Mouse (Mus musculus): Measurements from ENCODE around the gene Socs2. TPM values are rescaled to one million over a fixed set of nuclear protein-coding genes. Genes with fewer than 3 reads are reported as not detected.

Socs2 gene
- polyA plus RNA-seq, 1 experiment from 2014 or later = 40.4 TPM

- Histone ChIP-seq H3K9me3 (peaks cover 7% of the 10 kb centered on the region; the same call in 1 of the 2 replicates), H3K4me3 (no peak overlapping the region), H3K27ac (no peak overlapping the region), H3K4me1 (replicated peaks) (no peaks in the 10 kb centered on the region), H3K36me3 (no peaks in the 10 kb centered on the region), H3K27me3 (ENCODE audit: insufficient read depth, poor library complexity, severe bottlenecking) (no peaks in the 10 kb centered on the region)
- no peak for DNase-seq (ENCODE audit: low spot score)
- 96% methylated on average over 3 of the region's 3 CpGs for WGBS
Measured at GRCm38 (mm10) chr10:95347776-95348175, 69.2 kb downstream of the Socs2 start.

GRCm38 (mm10) chr10:95342833-95343590, 74.0 kb downstream of the Socs2 start:
- WGBS = 88% methylated on average over 10 of the region's 10 CpGs
- Histone ChIP-seq H3K4me3 (no peak overlapping the region), H3K27ac (no peak overlapping the region), H3K27me3 (ENCODE audit: insufficient read depth, poor library complexity, severe bottlenecking) (no peaks in the 10 kb centered on the region), H3K4me1 (replicated peaks) (no peaks in the 10 kb centered on the region), H3K9me3 (peaks cover 3% of the 10 kb centered on the region; the same call in 1 of the 2 replicates), H3K36me3 (no peaks in the 10 kb centered on the region)
- no peak for DNase-seq (ENCODE audit: low spot score)

- Histone ChIP-seq H3K36me3 (no peaks in the 10 kb centered on the region), H3K4me3 (no peak overlapping the region), H3K27me3 (ENCODE audit: insufficient read depth, poor library complexity, severe bottlenecking) (no peaks in the 10 kb centered on the region), H3K9me3 (peaks cover 3% of the 10 kb centered on the region; the same call in 1 of the 2 replicates), H3K4me1 (replicated peaks) (peaks cover 10% of the 10 kb centered on the region), H3K27ac (no peak overlapping the region)
- no peak for DNase-seq (ENCODE audit: low spot score)
- 86% methylated on average over 4 of the region's 4 CpGs for WGBS
Measured at GRCm38 (mm10) chr10:95340676-95341075, 76.3 kb downstream of the Socs2 start.

GRCm38 (mm10) chr10:95337589-95337988, 79.4 kb downstream of the Socs2 start:
- no peak overlapping the region for H3K4me3 ChIP-seq
- no peaks in the 10 kb centered on the region; the same call in 1 of the 2 replicates for H3K27me3 ChIP-seq (ENCODE audit: insufficient read depth, poor library complexity, severe bottlenecking)
- H3K4me1 ChIP-seq (replicated peaks) = peaks cover 10% of the 10 kb centered on the region
- H3K36me3 ChIP-seq = no peaks in the 10 kb centered on the region
- DNase-seq (ENCODE audit: low spot score) = no peak
- no peak overlapping the region for H3K27ac ChIP-seq
- H3K9me3 ChIP-seq = no peaks in the 10 kb centered on the region
- 82% methylated on average over 5 of the region's 5 CpGs for WGBS

GRCm38 (mm10) chr10:95336781-95337544, 80.0 kb downstream of the Socs2 start:
- 34% methylated on average over 4 of the region's 4 CpGs for WGBS
- DNase-seq (ENCODE audit: low spot score) = no peak
- no peak overlapping the region for H3K4me3 ChIP-seq
- H3K27ac ChIP-seq = no peak overlapping the region; the same call in 1 of the 2 replicates
- H3K4me1 ChIP-seq (replicated peaks) = peaks cover 10% of the 10 kb centered on the region
- no peaks in the 10 kb centered on the region; the same call in 1 of the 2 replicates for H3K27me3 ChIP-seq (ENCODE audit: insufficient read depth, poor library complexity, severe bottlenecking)
- H3K9me3 ChIP-seq = no peaks in the 10 kb centered on the region
- no peaks in the 10 kb centered on the region for H3K36me3 ChIP-seq

Other genes with a start within 250 kb of the Socs2 start
- gene Cradd, start 93.0 kb downstream of the Socs2 start, polyA plus RNA-seq (2016; fragmentation: Nextera tagmentation; extraction: Ambion mirVana) = 10.9 and 13.3 TPM in 2 replicates
- 360 and 381 TPM in 2 replicates for gene Mrpl42, start 84.8 kb upstream of the Socs2 start, polyA plus RNA-seq (2016; fragmentation: Nextera tagmentation; extraction: Ambion mirVana)
- 422 and 455 TPM in 2 replicates for gene Ube2n, start 98.0 kb upstream of the Socs2 start, polyA plus RNA-seq (2016; fragmentation: Nextera tagmentation; extraction: Ambion mirVana)
- gene Nudt4, start 147.0 kb upstream of the Socs2 start, polyA plus RNA-seq (2016; fragmentation: Nextera tagmentation; extraction: Ambion mirVana) = 76.4 and 86.5 TPM in 2 replicates